Mouse (Mus musculus): ENCODE measurements around the gene Ppt1. TPM values are rescaled to one million over a fixed set of nuclear protein-coding genes. Genes with fewer than 3 reads are reported as not detected.

The Ppt1 gene
- total RNA-seq, 2 experiments from 2014 or later, result 105 to 111 TPM

- DNase-seq (ENCODE audit: low spot score in 2 of 2), result no peak
Measured at GRCm38 (mm10) chr4:122868041-122868440, 32.0 kb downstream of the Ppt1 start.

DNA sequence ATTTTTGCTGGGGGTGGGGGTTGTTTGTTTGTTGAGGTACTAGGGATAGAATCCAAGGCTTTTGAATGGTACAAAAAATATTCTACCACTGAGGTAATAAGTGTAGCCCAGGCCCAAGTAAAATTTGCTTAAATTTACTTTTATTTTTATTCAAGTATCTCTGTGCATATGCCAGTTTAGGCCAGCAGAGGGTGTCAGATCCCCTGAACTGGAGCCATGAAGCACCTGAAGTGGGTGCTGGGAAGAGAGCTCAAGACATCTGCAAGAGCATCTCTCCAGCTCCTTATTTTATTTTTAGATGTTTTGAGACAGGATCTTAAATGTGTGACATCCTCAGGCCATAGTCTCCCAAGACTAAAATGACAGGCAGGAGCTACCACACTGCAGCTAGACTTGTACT, 34.0 kb downstream of the Ppt1 start:
- peak in 1 of 2 experiments; percentile 55 for DNase-seq (ENCODE audit: low spot score in 2 of 2)

DNA sequence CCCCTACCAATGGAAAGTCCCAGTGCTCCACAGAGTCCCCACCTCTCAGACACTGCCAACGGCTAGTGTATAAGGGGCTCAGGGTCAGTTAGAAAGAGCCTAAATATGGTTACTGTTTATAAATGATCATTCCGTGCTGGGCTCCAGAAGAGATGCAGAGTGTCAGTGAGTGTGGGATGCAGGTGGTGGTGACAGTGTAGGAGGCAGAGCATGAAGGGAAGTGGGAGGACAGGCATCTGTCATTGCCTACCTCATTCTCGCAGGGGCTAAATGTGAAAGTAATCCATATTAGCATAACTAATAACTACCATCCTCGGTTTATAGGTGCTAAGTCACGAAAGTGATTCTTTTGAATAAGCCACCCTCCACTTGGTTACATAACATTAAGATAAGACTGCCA, 34.7 kb downstream of the Ppt1 start:
- DNase-seq (ENCODE audit: low spot score in 2 of 2), result no peak

DNA sequence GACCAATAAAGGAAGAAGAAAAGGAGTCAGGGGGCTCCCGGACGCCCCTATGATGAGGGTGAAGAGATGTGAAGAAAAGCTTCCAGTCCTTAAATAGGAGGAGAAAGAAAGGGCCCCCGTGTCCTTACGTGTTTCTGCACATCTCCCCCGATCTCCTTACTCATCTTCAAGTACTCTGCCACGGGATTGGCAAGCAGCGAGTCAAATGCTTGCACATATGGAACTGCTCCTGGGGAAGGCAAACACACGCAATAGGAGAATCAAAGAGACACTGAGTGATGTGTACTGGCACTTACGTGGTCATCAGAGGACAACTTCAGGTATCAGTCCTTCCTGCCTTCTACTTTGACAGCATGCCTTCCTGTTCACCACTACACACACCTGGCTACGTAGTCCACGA, 35.2 kb downstream of the Ppt1 start:
- no peak for DNase-seq (ENCODE audit: low spot score in 2 of 2)

GRCm38 (mm10) chr4:122871989-122872388, 35.9 kb downstream of the Ppt1 start:
- no peak for DNase-seq (ENCODE audit: low spot score in 2 of 2)

DNA sequence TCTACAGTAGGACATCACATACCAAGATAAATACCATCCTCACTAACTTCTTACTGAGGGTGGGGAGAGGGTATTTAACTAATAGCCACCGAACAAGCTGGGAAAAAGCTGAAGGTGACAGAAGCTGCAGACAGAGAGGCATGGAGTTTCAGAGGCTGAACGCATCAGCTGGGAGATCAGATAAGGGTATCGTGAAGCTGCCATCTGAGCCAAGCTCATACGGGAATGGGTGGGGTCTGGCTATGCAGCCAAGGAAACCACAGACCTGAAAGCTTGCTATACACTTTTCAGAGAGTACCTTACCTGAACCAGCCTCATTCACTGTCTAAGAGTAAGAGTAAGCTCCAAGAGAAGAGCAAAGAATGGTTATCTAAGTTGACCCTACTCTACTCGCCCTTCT, 37.0 kb downstream of the Ppt1 start:
- DNase-seq (ENCODE audit: low spot score in 2 of 2), result no peak

- DNase-seq (ENCODE audit: low spot score in 2 of 2), result no peak
Measured at GRCm38 (mm10) chr4:122873512-122873911, 37.5 kb downstream of the Ppt1 start.

- no peak for DNase-seq (ENCODE audit: low spot score in 2 of 2)
Measured at GRCm38 (mm10) chr4:122878333-122879070, 42.5 kb downstream of the Ppt1 start.

DNA sequence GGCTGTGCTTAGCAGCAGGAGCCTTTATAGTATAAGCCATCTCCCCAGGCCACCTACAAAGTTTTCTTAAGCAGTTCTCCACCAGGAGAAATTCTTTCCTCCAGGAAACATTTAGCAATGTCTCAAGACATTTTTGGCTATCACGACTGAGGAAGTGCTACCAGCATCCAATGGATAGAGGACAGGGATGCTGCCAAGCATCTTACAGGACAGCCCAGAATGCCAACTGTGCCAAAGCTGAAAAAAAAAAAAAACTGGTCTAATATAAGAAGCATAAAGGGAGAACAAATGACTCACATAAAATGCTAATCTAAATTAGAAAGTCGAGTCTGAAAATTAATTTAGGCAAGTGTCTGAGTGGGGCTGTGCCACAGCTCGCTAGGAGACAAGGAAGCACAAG, 46.5 kb downstream of the Ppt1 start:
- no peak for DNase-seq (ENCODE audit: low spot score in 2 of 2)

DNA sequence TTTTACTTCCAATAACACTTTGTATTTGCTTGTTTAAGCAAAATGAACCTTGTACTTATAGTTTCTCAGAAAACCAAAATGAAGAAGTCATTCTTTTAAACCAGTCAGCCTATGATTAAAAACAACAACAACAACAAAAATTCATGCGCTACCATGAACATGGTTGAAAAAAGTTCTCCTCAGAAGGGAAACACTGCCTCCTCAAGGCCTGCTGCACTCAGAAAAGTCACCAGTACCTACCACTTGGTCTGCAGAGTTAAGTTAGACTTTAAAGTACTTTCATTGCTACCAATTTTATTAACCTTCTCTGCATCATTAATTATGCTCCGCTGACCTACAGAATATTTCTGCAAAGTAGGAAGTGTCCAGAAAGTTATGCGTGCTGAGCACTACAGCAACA, 47.3 kb downstream of the Ppt1 start:
- DNase-seq (ENCODE audit: low spot score in 2 of 2), result no peak

GRCm38 (mm10) chr4:122884051-122884450, 48.0 kb downstream of the Ppt1 start:
- no peak for DNase-seq (ENCODE audit: low spot score in 2 of 2)

- no peak for DNase-seq (ENCODE audit: low spot score in 2 of 2)
Measured at GRCm38 (mm10) chr4:122884481-122885340, 48.7 kb downstream of the Ppt1 start.

GRCm38 (mm10) chr4:122885768-122886578, 49.9 kb downstream of the Ppt1 start, which contains the start of gene Cap1:
Gene Cap1, minus strand, starts transcription at chr4:122886056.
- DNase-seq (ENCODE audit: low spot score in 2 of 2), result peak; percentile 96 to 98

- no peak for DNase-seq (ENCODE audit: low spot score in 2 of 2)
Measured at GRCm38 (mm10) chr4:122886579-122887254, 50.7 kb downstream of the Ppt1 start.

GRCm38 (mm10) chr4:122887336-122887735, 51.3 kb downstream of the Ppt1 start:
- no peak for DNase-seq (ENCODE audit: low spot score in 2 of 2)

GRCm38 (mm10) chr4:122890881-122891481, 54.9 kb downstream of the Ppt1 start:
- peak; percentile 77 to 84 for DNase-seq (ENCODE audit: low spot score in 2 of 2)

- no peak for DNase-seq (ENCODE audit: low spot score in 2 of 2)
Measured at GRCm38 (mm10) chr4:122891597-122891996, 55.6 kb downstream of the Ppt1 start.

DNA sequence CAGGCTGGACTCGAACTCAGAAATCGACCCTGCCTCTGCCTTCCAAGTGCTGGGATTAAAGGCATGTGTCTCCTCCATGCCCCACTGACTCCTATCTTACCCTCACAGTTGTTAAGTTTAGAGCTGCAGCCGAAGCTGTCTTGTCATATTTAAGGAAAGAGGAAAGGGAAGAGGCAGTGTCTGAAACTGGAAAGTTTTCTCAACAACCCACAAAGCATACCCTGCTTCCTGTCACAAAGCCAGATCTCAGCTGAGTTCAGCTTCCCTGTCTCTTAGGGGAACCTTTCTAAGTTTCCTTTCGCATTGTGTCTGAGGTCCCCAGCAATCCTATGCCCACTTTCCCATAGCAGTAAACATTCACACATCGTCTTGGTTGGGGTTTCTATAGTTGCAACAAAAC, 56.1 kb downstream of the Ppt1 start:
- no peak for DNase-seq (ENCODE audit: low spot score in 2 of 2)

- DNase-seq (ENCODE audit: low spot score in 2 of 2), result no peak
Measured at GRCm38 (mm10) chr4:122897750-122898149, 61.7 kb downstream of the Ppt1 start.

GRCm38 (mm10) chr4:122898313-122898712, 62.3 kb downstream of the Ppt1 start:
- peak; percentile 78 to 82 for DNase-seq (ENCODE audit: low spot score in 2 of 2)

All from left cerebral cortex, adult 18-20 months (tissue).